Mouse (Mus musculus) midbrain, embryonic 10.5 days (tissue): ENCODE results near the gene Col5a2. TPM values are rescaled to one million over a fixed set of nuclear protein-coding genes. Genes with fewer than 3 reads are reported as not detected.
"Not testable (repeated sequence)": the region's sequence is repeated elsewhere in the genome, so short reads cannot be mapped to it uniquely, and the experiment has no call there.

Experiments used
- DNase-seq: peaks from one replicate; pipeline ENCODE4 v3.0.0-alpha.2; 2017; ENCODE audit warnings: low spot score
- H3K27ac ChIP-seq: fragments of 300-500 bp; sonication (generic); replicated peaks from 2 replicates; pipeline ENCODE4 v1.5.1; 2016; ENCODE audit warnings: mild to moderate bottlenecking
- H3K27me3 ChIP-seq: fragments of 300-500 bp; sonication (generic); 2 replicates; pipeline ENCODE4 v1.6.1; 2016; ENCODE audit warnings: low read depth, mild to moderate bottlenecking; ENCODE audit not compliant: poor library complexity, severe bottlenecking
- H3K36me3 ChIP-seq: fragments of 300-500 bp; sonication (generic); 2 replicates; pipeline ENCODE4 v1.6.1; 2016; ENCODE audit warnings: mild to moderate bottlenecking, moderate library complexity
- H3K4me1 ChIP-seq: fragments of 300-500 bp; sonication (generic); 2 replicates; pipeline ENCODE4 v1.6.1; 2016
- H3K4me3 ChIP-seq: fragments of 300-500 bp; sonication (generic); 2 replicates; pipeline ENCODE4 v1.5.1; 2016; ENCODE audit warnings: mild to moderate bottlenecking, moderate library complexity
- H3K9me3 ChIP-seq: fragments of 300-500 bp; sonication (generic); replicated peaks from 2 replicates; pipeline ENCODE4 v1.6.1; 2016; ENCODE audit warnings: mild to moderate bottlenecking
- WGBS: fragments of 180-500 bp; shearing (Covaris S2); methylation state at CpG from one replicate; pipeline ENCODE4 v1.1.7; 2016; 5-methylcytosine and 5-hydroxymethylcytosine counted together
- polyA plus RNA-seq: library from polyadenylated mRNA; unstranded; fragments of >200 nt; fragmentation: Nextera tagmentation; extraction: Ambion mirVana; gene quantifications from 2 replicates; pipeline ENCODE4 v1.2.1, GENCODE M21; 2016

Gene Col5a2
- 21.5 and 32.0 TPM in 2 replicates for polyA plus RNA-seq

- Histone ChIP-seq H3K27me3 (no peaks in the 10 kb centered on the region), H3K27ac (peak within 1 kb of the TSS; percentile 82), H3K9me3 (no peaks in the 10 kb centered on the region), H3K4me3 (peak within 1 kb of the TSS; percentile 53), H3K4me1 (peaks cover 15% of the 10 kb centered on the region; the same call in 1 of the 2 replicates), H3K36me3 (no peaks in the 10 kb centered on the region)
- DNase-seq, result peak; percentile 43
- 46% methylated on average over 12 of the region's 12 CpGs for WGBS
Measured at GRCm38 (mm10) chr1:45502865-45503332, at the start of gene Col5a2. Col5a2 (minus strand) TSS chr1:45503282.

GRCm38 (mm10) chr1:45550531-45550930 lies 47.4 kb upstream of the Col5a2 start:
- Histone ChIP-seq H3K27ac (no peak overlapping the region), H3K4me1 (no peaks in the 10 kb centered on the region), H3K9me3 (no peaks in the 10 kb centered on the region; the same call in 1 of the 2 replicates), H3K36me3 (no peaks in the 10 kb centered on the region), H3K27me3 (no peaks in the 10 kb centered on the region), H3K4me3 (no peak overlapping the region)
- WGBS, result 82% methylated on average over 4 of the region's 4 CpGs
- DNase-seq, result no peak

GRCm38 (mm10) chr1:45541888-45542287 lies 38.8 kb upstream of the Col5a2 start:
- Histone ChIP-seq H3K4me3 (no peak overlapping the region), H3K36me3 (no peaks in the 10 kb centered on the region), H3K4me1 (no peaks in the 10 kb centered on the region), H3K9me3 (no peaks in the 10 kb centered on the region), H3K27me3 (no peaks in the 10 kb centered on the region), H3K27ac (no peak overlapping the region)
- DNase-seq, result no peak
- 79% methylated on average over 1 of the region's 1 CpGs for WGBS

- no peaks in the 10 kb centered on the region for H3K27me3 ChIP-seq
- DNase-seq, result no peak
- no peak overlapping the region for H3K27ac ChIP-seq
- H3K36me3 ChIP-seq, result no peaks in the 10 kb centered on the region
- no peak overlapping the region for H3K4me3 ChIP-seq
- 74% methylated on average over 2 of the region's 2 CpGs for WGBS
- no peaks in the 10 kb centered on the region for H3K9me3 ChIP-seq
- H3K4me1 ChIP-seq, result no peaks in the 10 kb centered on the region
Measured at GRCm38 (mm10) chr1:45541161-45541560, 38.1 kb upstream of the Col5a2 start.

- no peak for DNase-seq
- no peaks in the 10 kb centered on the region for H3K27me3 ChIP-seq
- no peak overlapping the region for H3K27ac ChIP-seq
- no peaks in the 10 kb centered on the region for H3K36me3 ChIP-seq
- 92% methylated on average over 2 of the region's 2 CpGs for WGBS
- H3K4me1 ChIP-seq, result no peaks in the 10 kb centered on the region
- H3K4me3 ChIP-seq, result no peak overlapping the region
- no peaks in the 10 kb centered on the region for H3K9me3 ChIP-seq
Measured at GRCm38 (mm10) chr1:45531486-45531885, 28.4 kb upstream of the Col5a2 start.

- H3K9me3 ChIP-seq, H3K36me3 ChIP-seq, H3K4me3 ChIP-seq, H3K27me3 ChIP-seq, H3K27ac ChIP-seq, DNase-seq, H3K4me1 ChIP-seq: not testable (repeated sequence)
Measured at GRCm38 (mm10) chr1:45527476-45527875, 24.4 kb upstream of the Col5a2 start.

- Histone ChIP-seq H3K36me3 (no peaks in the 10 kb centered on the region), H3K27me3 (no peaks in the 10 kb centered on the region), H3K4me3 (no peak overlapping the region), H3K27ac (no peak overlapping the region), H3K4me1 (no peaks in the 10 kb centered on the region), H3K9me3 (no peaks in the 10 kb centered on the region)
- 91% methylated on average over 3 of the region's 3 CpGs for WGBS
- no peak for DNase-seq
Measured at GRCm38 (mm10) chr1:45523601-45524000, 20.5 kb upstream of the Col5a2 start.

GRCm38 (mm10) chr1:45521486-45521885 lies 18.4 kb upstream of the Col5a2 start:
- no peaks in the 10 kb centered on the region for H3K27me3 ChIP-seq
- no peak overlapping the region for H3K27ac ChIP-seq
- H3K4me3 ChIP-seq, result no peak overlapping the region
- no peak for DNase-seq
- 85% methylated on average over 2 of the region's 2 CpGs for WGBS
- no peaks in the 10 kb centered on the region for H3K4me1 ChIP-seq
- no peaks in the 10 kb centered on the region for H3K9me3 ChIP-seq
- H3K36me3 ChIP-seq, result no peaks in the 10 kb centered on the region

- DNase-seq, result peak; percentile 40
- Histone ChIP-seq H3K4me1 (peaks cover 15% of the 10 kb centered on the region; the same call in 1 of the 2 replicates), H3K9me3 (no peaks in the 10 kb centered on the region), H3K4me3 (peak overlapping the region; percentile 53), H3K36me3 (no peaks in the 10 kb centered on the region), H3K27ac (peak overlapping the region; percentile 82), H3K27me3 (no peaks in the 10 kb centered on the region)
- WGBS, result 7% methylated on average over 11 of the region's 11 CpGs
Measured at GRCm38 (mm10) chr1:45502241-45502741, 791 bp downstream of the Col5a2 start.

- Histone ChIP-seq H3K9me3 (no peaks in the 10 kb centered on the region), H3K27ac (peak overlapping the region; percentile 82), H3K27me3 (no peaks in the 10 kb centered on the region), H3K36me3 (no peaks in the 10 kb centered on the region), H3K4me3 (peak overlapping the region; percentile 53), H3K4me1 (peaks cover 15% of the 10 kb centered on the region; the same call in 1 of the 2 replicates)
- DNase-seq, result no peak
- 65% methylated on average over 6 of the region's 6 CpGs for WGBS
Measured at GRCm38 (mm10) chr1:45501437-45501836, 1.6 kb downstream of the Col5a2 start.

- no peak overlapping the region for H3K27ac ChIP-seq
- no peaks in the 10 kb centered on the region for H3K9me3 ChIP-seq
- no peaks in the 10 kb centered on the region for H3K36me3 ChIP-seq
- no peak for DNase-seq
- peaks cover 15% of the 10 kb centered on the region; the same call in 1 of the 2 replicates for H3K4me1 ChIP-seq
- H3K27me3 ChIP-seq, result no peaks in the 10 kb centered on the region
- WGBS, result 94% methylated on average over 6 of the region's 6 CpGs
- H3K4me3 ChIP-seq, result no peak overlapping the region
Measured at GRCm38 (mm10) chr1:45500456-45500855, 2.6 kb downstream of the Col5a2 start.

- Histone ChIP-seq H3K36me3 (no peaks in the 10 kb centered on the region), H3K9me3 (no peaks in the 10 kb centered on the region), H3K27me3 (no peaks in the 10 kb centered on the region), H3K4me1 (no peaks in the 10 kb centered on the region), H3K27ac (no peak overlapping the region), H3K4me3 (no peak overlapping the region)
- 89% methylated on average over 2 of the region's 2 CpGs for WGBS
- no peak for DNase-seq
Measured at GRCm38 (mm10) chr1:45495025-45495424, 8.1 kb downstream of the Col5a2 start.

- Histone ChIP-seq H3K27me3 (no peaks in the 10 kb centered on the region), H3K27ac (no peak overlapping the region), H3K9me3 (no peaks in the 10 kb centered on the region), H3K4me1 (no peaks in the 10 kb centered on the region), H3K36me3 (no peaks in the 10 kb centered on the region), H3K4me3 (no peak overlapping the region)
- 90% methylated on average over 4 of the region's 4 CpGs for WGBS
- DNase-seq, result no peak
Measured at GRCm38 (mm10) chr1:45492130-45492723, 10.9 kb downstream of the Col5a2 start.
